Mouse (Mus musculus) limb, embryonic 11.5 days (tissue): ENCODE data around the gene Sqstm1. TPM values are rescaled to one million over a fixed set of nuclear protein-coding genes. Genes with fewer than 3 reads are reported as not detected.

ENCODE experiments used
- ATAC-seq: fragments of 200-750 bp; cut with Nextera tagmentation; 2 replicates; pipeline ENCODE4 v1.8.0; 2017; ENCODE audit warnings: low read depth; ENCODE audit not compliant: insufficient number of reproducible peaks, low FRiP score, low TSS enrichment
- DNase-seq: peaks from one replicate; pipeline ENCODE4 v3.0.0-alpha.2; 2015; ENCODE audit warnings: low spot score
- H3K27ac ChIP-seq: fragments of 300-500 bp; sonication (generic); replicated peaks from 2 replicates; pipeline ENCODE4 v1.5.1; 2014; ENCODE audit warnings: low read depth, mild to moderate bottlenecking, low read length
- H3K27me3 ChIP-seq: fragments of 300-500 bp; sonication (generic); 2 replicates; pipeline ENCODE4 v1.6.1; 2014; ENCODE audit warnings: mild to moderate bottlenecking, low read length, mixed read lengths; ENCODE audit not compliant: control insufficient read depth, insufficient read depth
- H3K36me3 ChIP-seq: fragments of 300-500 bp; sonication (generic); 2 replicates; pipeline ENCODE4 v1.6.1; 2014; ENCODE audit warnings: mild to moderate bottlenecking, low read length, moderate library complexity, mixed read lengths; ENCODE audit not compliant: control insufficient read depth, insufficient read depth
- H3K4me1 ChIP-seq: fragments of 300-500 bp; sonication (generic); 2 replicates; pipeline ENCODE4 v1.6.1; 2014; ENCODE audit warnings: low read length, mixed read lengths; ENCODE audit not compliant: control insufficient read depth, insufficient read depth
- H3K4me2 ChIP-seq: fragments of 300-500 bp; sonication (generic); 2 replicates; pipeline ENCODE4 v1.6.1; 2014; ENCODE audit warnings: low read depth, mild to moderate bottlenecking, moderate library complexity; ENCODE audit not compliant: severe bottlenecking
- H3K4me3 ChIP-seq: fragments of 300-500 bp; sonication (generic); 2 replicates; pipeline ENCODE4 v1.5.1; 2014; ENCODE audit warnings: low read depth, low read length
- H3K9ac ChIP-seq: fragments of 300-500 bp; sonication (generic); 2 replicates; pipeline ENCODE4 v1.6.1; 2014; ENCODE audit warnings: mild to moderate bottlenecking, low read length
- H3K9me3 ChIP-seq: fragments of 300-500 bp; sonication (generic); 2 replicates; pipeline ENCODE4 v1.6.1; 2016; ENCODE audit warnings: low read length; ENCODE audit not compliant: control insufficient read depth
- WGBS: fragments of 180-500 bp; shearing (Covaris S2); extraction: QIAGEN DNeasy Blood & Tissue Kit; methylation state at CpG from one replicate; pipeline ENCODE4 v1.1.7; 2014; 5-methylcytosine and 5-hydroxymethylcytosine counted together
- polyA plus RNA-seq: library from polyadenylated mRNA; unstranded; fragments of >200 nt; fragmentation: Nextera tagmentation; extraction: Ambion mirVana; gene quantifications from 2 replicates; pipeline ENCODE4 v1.2.1, GENCODE M21; 2014

The Sqstm1 gene
- polyA plus RNA-seq, 1 experiment from 2014 or later: 133 TPM

GRCm38 (mm10) chr11:50161578-50162304 is 48.9 kb downstream of the Sqstm1 start:
- DNase-seq (peak; percentile 74), ATAC-seq (no peak)
- Histone ChIP-seq H3K27ac (no peak overlapping the region), H3K4me1 (no peaks in the 10 kb centered on the region), H3K9me3 (no peaks in the 10 kb centered on the region), H3K4me3 (no peak overlapping the region), H3K9ac (no peak overlapping the region), H3K27me3 (no peaks in the 10 kb centered on the region), H3K36me3 (peaks cover 8% of the 10 kb centered on the region), H3K4me2 (no peak overlapping the region)
- WGBS: 70% methylated on average over 10 of the region's 10 CpGs

- no peak for ATAC-seq
- Histone ChIP-seq H3K9me3 (no peaks in the 10 kb centered on the region), H3K4me1 (no peaks in the 10 kb centered on the region), H3K4me2 (no peak overlapping the region), H3K4me3 (no peak overlapping the region), H3K27ac (no peak overlapping the region), H3K36me3 (peaks cover 11% of the 10 kb centered on the region), H3K27me3 (no peaks in the 10 kb centered on the region), H3K9ac (no peak overlapping the region)
- WGBS: 84% methylated on average over 4 of the region's 4 CpGs
- no peak for DNase-seq
Observed at GRCm38 (mm10) chr11:50159347-50159746, 51.3 kb downstream of the Sqstm1 start.

GRCm38 (mm10) chr11:50158346-50158745 is 52.3 kb downstream of the Sqstm1 start:
- no peak overlapping the region for H3K4me3 ChIP-seq
- ATAC-seq: no peak
- H3K4me2 ChIP-seq: no peak overlapping the region
- WGBS: 94% methylated on average over 7 of the region's 7 CpGs
- H3K9ac ChIP-seq: no peak overlapping the region
- no peak overlapping the region for H3K27ac ChIP-seq
- DNase-seq: no peak
- no peaks in the 10 kb centered on the region for H3K27me3 ChIP-seq
- peaks cover 11% of the 10 kb centered on the region for H3K36me3 ChIP-seq
- H3K4me1 ChIP-seq: no peaks in the 10 kb centered on the region
- H3K9me3 ChIP-seq: no peaks in the 10 kb centered on the region

GRCm38 (mm10) chr11:50156725-50157258 is 53.8 kb downstream of the Sqstm1 start:
- Histone ChIP-seq H3K9ac (no peak overlapping the region), H3K4me1 (no peaks in the 10 kb centered on the region), H3K4me3 (no peak overlapping the region), H3K4me2 (no peak overlapping the region), H3K27me3 (no peaks in the 10 kb centered on the region), H3K27ac (no peak overlapping the region), H3K36me3 (peaks cover 14% of the 10 kb centered on the region), H3K9me3 (no peaks in the 10 kb centered on the region)
- WGBS: 93% methylated on average over 16 of the region's 16 CpGs
- ATAC-seq (no peak), DNase-seq (no peak)

- Histone ChIP-seq H3K4me1 (no peaks in the 10 kb centered on the region), H3K27me3 (no peaks in the 10 kb centered on the region), H3K36me3 (peaks cover 14% of the 10 kb centered on the region), H3K9me3 (no peaks in the 10 kb centered on the region), H3K27ac (no peak overlapping the region), H3K4me2 (no peak overlapping the region), H3K9ac (no peak overlapping the region), H3K4me3 (no peak overlapping the region)
- DNase-seq (no peak), ATAC-seq (no peak)
- 96% methylated on average over 2 of the region's 2 CpGs for WGBS
Observed at GRCm38 (mm10) chr11:50155785-50156184, 54.8 kb downstream of the Sqstm1 start.

GRCm38 (mm10) chr11:50154777-50155520 is 55.7 kb downstream of the Sqstm1 start:
- no peaks in the 10 kb centered on the region for H3K4me1 ChIP-seq
- peaks cover 18% of the 10 kb centered on the region for H3K36me3 ChIP-seq
- H3K9ac ChIP-seq: no peak overlapping the region
- 86% methylated on average over 12 of the region's 12 CpGs for WGBS
- DNase-seq (no peak), ATAC-seq (no peak)
- no peaks in the 10 kb centered on the region for H3K9me3 ChIP-seq
- no peaks in the 10 kb centered on the region for H3K27me3 ChIP-seq
- no peak overlapping the region for H3K4me3 ChIP-seq
- H3K4me2 ChIP-seq: no peak overlapping the region
- no peak overlapping the region for H3K27ac ChIP-seq

- H3K27me3 ChIP-seq: no peaks in the 10 kb centered on the region
- H3K4me2 ChIP-seq: no peak overlapping the region
- no peak overlapping the region for H3K4me3 ChIP-seq
- ATAC-seq (no peak), DNase-seq (no peak)
- no peak overlapping the region for H3K27ac ChIP-seq
- WGBS: 72% methylated on average over 9 of the region's 9 CpGs
- H3K4me1 ChIP-seq: no peaks in the 10 kb centered on the region
- no peaks in the 10 kb centered on the region for H3K9me3 ChIP-seq
- peaks cover 17% of the 10 kb centered on the region for H3K36me3 ChIP-seq
- H3K9ac ChIP-seq: no peak overlapping the region
Observed at GRCm38 (mm10) chr11:50154166-50154565, 56.5 kb downstream of the Sqstm1 start.

GRCm38 (mm10) chr11:50151374-50151773 is 59.3 kb downstream of the Sqstm1 start:
- H3K4me1 ChIP-seq: no peaks in the 10 kb centered on the region
- H3K27ac ChIP-seq: no peak overlapping the region
- H3K9me3 ChIP-seq: no peaks in the 10 kb centered on the region
- no peak for DNase-seq
- H3K4me3 ChIP-seq: no peak overlapping the region
- no peak overlapping the region for H3K4me2 ChIP-seq
- no peak for ATAC-seq
- H3K27me3 ChIP-seq: no peaks in the 10 kb centered on the region
- 79% methylated on average over 3 of the region's 3 CpGs for WGBS
- H3K9ac ChIP-seq: no peak overlapping the region
- H3K36me3 ChIP-seq: peaks cover 15% of the 10 kb centered on the region
